In genomic region chr4:34960781-34961560, GRCm38 (mm10) we compare ENCODE assay signal across 9 mouse cellular contexts.
DNase-seq lines count a peak whose midpoint lies in the region; ATAC-seq and TF ChIP-seq lines count a peak whose summit lies in the region.
"Had no signal": no experiment of that assay in that cellular context is flagged by ENCODE, and none has a peak within 500 bp of the region (broad histone marks: within the 10 kb centered on the region; RNA-seq: fewer than 3 reads in every experiment).

No protein-coding gene starts in this region.

- TF ChIP-seq POLR2A in lung, adult 2 months (IDR thresholded peaks at IDR 0.05; ENCODE audit: borderline replicate concordance, extremely low read depth, low read depth, low read length): no peak

- peak; percentile 44 for DNase-seq in lung, postnatal 10 days
- DNase-seq in lung, adult 2 months: no peak
- peak; percentile 28 for DNase-seq in ZHBTc4 (ENCODE audit: low read depth, low spot score)
- DNase-seq in limb, embryonic 10.5 days (ENCODE audit: low spot score): peak; percentile 12
- DNase-seq in cerebellum, adult 8-10 months: no peak

- H3K9ac ChIP-seq in hindbrain, embryonic 16.5 days (ENCODE audit: low read depth, low read length): no peak overlapping the region
- H3K9ac ChIP-seq in hindbrain, embryonic 13.5 days: no peak overlapping the region
- H3K9ac ChIP-seq in neural tube, embryonic 15.5 days (replicated peaks): no peak overlapping the region
- H3K9ac ChIP-seq: neural tube, embryonic 13.5 days had no signal

- ATAC-seq in hindbrain, embryonic 16.5 days: 0 out of 2 replicates have a peak, but pooled peaks have one; percentile 48
- ATAC-seq in hindbrain, embryonic 13.5 days (ENCODE audit: low FRiP score): no peak
- no peak for ATAC-seq in neural tube, embryonic 15.5 days (ENCODE audit: low FRiP score)

- no peak for TF ChIP-seq CTCF in lung, adult 2 months (IDR thresholded peaks at IDR 0.05; ENCODE audit: insufficient read depth, low read length)

- no peak overlapping the region for H3K27ac ChIP-seq in hindbrain, embryonic 16.5 days (ENCODE audit: low read depth, low read length)
- no peak overlapping the region for H3K27ac ChIP-seq in hindbrain, embryonic 13.5 days
- H3K27ac ChIP-seq in limb, embryonic 10.5 days: no peak overlapping the region
- no peak overlapping the region for H3K27ac ChIP-seq in neural tube, embryonic 15.5 days (replicated peaks)
- H3K27ac ChIP-seq: neural tube, embryonic 13.5 days had no signal

- H3K4me2 ChIP-seq in hindbrain, embryonic 16.5 days (ENCODE audit: low read length): no peak overlapping the region
- H3K4me2 ChIP-seq in hindbrain, embryonic 13.5 days: no peak overlapping the region
- H3K4me2 ChIP-seq in neural tube, embryonic 15.5 days: no peak overlapping the region
- H3K4me2 ChIP-seq: neural tube, embryonic 13.5 days had no signal

- H3K27me3 ChIP-seq in hindbrain, embryonic 16.5 days (replicated peaks; ENCODE audit: control insufficient read depth, insufficient read depth, low read length): no peaks in the 10 kb centered on the region
- H3K27me3 ChIP-seq in hindbrain, embryonic 13.5 days: no peaks in the 10 kb centered on the region
- H3K27me3 ChIP-seq in limb, embryonic 10.5 days (ENCODE audit: low read depth, poor library complexity, severe bottlenecking): no peaks in the 10 kb centered on the region
- H3K27me3 ChIP-seq in neural tube, embryonic 15.5 days (replicated peaks): no peaks in the 10 kb centered on the region
- H3K27me3 ChIP-seq: neural tube, embryonic 13.5 days had no signal

- no peaks in the 10 kb centered on the region for H3K9me3 ChIP-seq in hindbrain, embryonic 16.5 days (ENCODE audit: control insufficient read depth, low read length)
- no peaks in the 10 kb centered on the region for H3K9me3 ChIP-seq in hindbrain, embryonic 13.5 days
- H3K9me3 ChIP-seq in limb, embryonic 10.5 days (replicated peaks): no peaks in the 10 kb centered on the region
- no peaks in the 10 kb centered on the region for H3K9me3 ChIP-seq in neural tube, embryonic 15.5 days (replicated peaks)
- H3K9me3 ChIP-seq: neural tube, embryonic 13.5 days had no signal

- H3K4me1 ChIP-seq in hindbrain, embryonic 16.5 days (ENCODE audit: control insufficient read depth, insufficient read depth, low read depth, low read length): no peaks in the 10 kb centered on the region
- no peaks in the 10 kb centered on the region for H3K4me1 ChIP-seq in hindbrain, embryonic 13.5 days (replicated peaks)
- peaks cover 2% of the 10 kb centered on the region; the same call in 1 of the 2 replicates for H3K4me1 ChIP-seq in lung, adult 2 months (ENCODE audit: control insufficient read depth, insufficient read depth, low read length)
- peaks cover 5% of the 10 kb centered on the region; the same call in 1 of the 2 replicates for H3K4me1 ChIP-seq in limb, embryonic 10.5 days
- H3K4me1 ChIP-seq in neural tube, embryonic 15.5 days: peaks cover 5% of the 10 kb centered on the region; the same call in 1 of the 2 replicates

- 78% methylated on average over 15 of the region's 15 CpGs for WGBS in hindbrain, embryonic 16.5 days
- 82% methylated on average over 15 of the region's 15 CpGs for WGBS in hindbrain, embryonic 13.5 days
- 77% methylated on average over 15 of the region's 15 CpGs for WGBS in lung, adult 2 months
- 81% methylated on average over 15 of the region's 15 CpGs for WGBS in limb, embryonic 10.5 days
- 78% methylated on average over 15 of the region's 15 CpGs for WGBS in neural tube, embryonic 15.5 days

- H3K36me3 ChIP-seq in hindbrain, embryonic 16.5 days (ENCODE audit: control insufficient read depth, insufficient read depth, low read length): no peaks in the 10 kb centered on the region
- H3K36me3 ChIP-seq in hindbrain, embryonic 13.5 days: no peaks in the 10 kb centered on the region
- H3K36me3 ChIP-seq in limb, embryonic 10.5 days: no peaks in the 10 kb centered on the region
- H3K36me3 ChIP-seq in neural tube, embryonic 15.5 days: no peaks in the 10 kb centered on the region
- H3K36me3 ChIP-seq: neural tube, embryonic 13.5 days had no signal

- H3K4me3 ChIP-seq in hindbrain, embryonic 16.5 days (ENCODE audit: low read length): no peak overlapping the region
- H3K4me3 ChIP-seq in hindbrain, embryonic 13.5 days: no peak overlapping the region
- H3K4me3 ChIP-seq in lung, adult 2 months (replicated peaks; ENCODE audit: extremely low read depth, low read depth, low read length): no peak overlapping the region
- H3K4me3 ChIP-seq in limb, embryonic 10.5 days: no peak overlapping the region
- no peak overlapping the region for H3K4me3 ChIP-seq in neural tube, embryonic 15.5 days (replicated peaks)
- H3K4me3 ChIP-seq: neural tube, embryonic 13.5 days had no signal

Comparison
In these comparisons a context has a peak if more than half of its experiments do, and no peak if none do; other contexts are left out.
1. DNase-seq: peak in lung, postnatal 10 days (single experiment), ZHBTc4 (single experiment) and limb, embryonic 10.5 days (single experiment); none in lung, adult 2 months (single experiment) and cerebellum, adult 8-10 months (single experiment).